Mouse (Mus musculus) liver, embryonic 11.5 days (tissue): Measurements from ENCODE around the gene Sipa1l3. TPM values are rescaled to one million over a fixed set of nuclear protein-coding genes. Genes with fewer than 3 reads are reported as not detected.

Experiments
- ATAC-seq: fragments of 200-750 bp; cut with Nextera tagmentation; replicated peaks from 2 replicates; pipeline ENCODE4 v1.8.0; 2017; ENCODE audit warnings: moderate number of reproducible peaks, mild to moderate bottlenecking, moderate TSS enrichment, moderate library complexity; ENCODE audit not compliant: low FRiP score
- DNase-seq: peaks from one replicate; pipeline ENCODE4 v3.0.0-alpha.2; 2017; ENCODE audit warnings: low spot score
- H3K27ac ChIP-seq: fragments of 300-500 bp; sonication (generic); 2 replicates; pipeline ENCODE4 v1.5.1; 2014; ENCODE audit warnings: mild to moderate bottlenecking, low read depth, low read length, control low read depth
- H3K27me3 ChIP-seq: fragments of 300-500 bp; sonication (generic); replicated peaks from 2 replicates; pipeline ENCODE4 v1.6.1; 2014; ENCODE audit warnings: low read length, mixed read lengths; ENCODE audit not compliant: control insufficient read depth, insufficient read depth
- H3K36me3 ChIP-seq: fragments of 300-500 bp; sonication (generic); 2 replicates; pipeline ENCODE4 v1.6.1; 2014; ENCODE audit warnings: mild to moderate bottlenecking, low read length, moderate library complexity, mixed read lengths; ENCODE audit not compliant: control insufficient read depth, insufficient read depth
- H3K4me1 ChIP-seq: fragments of 300-500 bp; sonication (generic); replicated peaks from 2 replicates; pipeline ENCODE4 v1.6.1; 2014; ENCODE audit warnings: low read length, mixed read lengths; ENCODE audit not compliant: control insufficient read depth, insufficient read depth
- H3K4me2 ChIP-seq: fragments of 300-500 bp; sonication (generic); 2 replicates; pipeline ENCODE4 v1.6.1; 2014; ENCODE audit warnings: mild to moderate bottlenecking, control low read depth, moderate library complexity
- H3K4me3 ChIP-seq: fragments of 300-500 bp; sonication (generic); 2 replicates; pipeline ENCODE4 v1.5.1; 2014; ENCODE audit warnings: low read depth, low read length, control low read depth
- H3K9ac ChIP-seq: fragments of 300-500 bp; sonication (generic); 2 replicates; pipeline ENCODE4 v1.6.1; 2014; ENCODE audit warnings: low read depth, low read length, control low read depth
- H3K9me3 ChIP-seq: fragments of 300-500 bp; sonication (generic); 2 replicates; pipeline ENCODE4 v1.6.1; 2016; ENCODE audit warnings: low read length, inconsistent platforms, mixed read lengths; ENCODE audit not compliant: control insufficient read depth
- WGBS: fragments of 180-500 bp; shearing (Covaris S2); extraction: QIAGEN DNeasy Blood & Tissue Kit; methylation state at CpG from one replicate; pipeline ENCODE4 v1.1.7; 2014; 5-methylcytosine and 5-hydroxymethylcytosine counted together
- polyA plus RNA-seq: library from polyadenylated mRNA; unstranded; fragments of >200 nt; fragmentation: Nextera tagmentation; extraction: Ambion mirVana; gene quantifications from 2 replicates; pipeline ENCODE4 v1.2.1, GENCODE M21; 2014

The Sipa1l3 gene
- polyA plus RNA-seq, 1 experiment from 2014 or later = 10.1 TPM

DNA sequence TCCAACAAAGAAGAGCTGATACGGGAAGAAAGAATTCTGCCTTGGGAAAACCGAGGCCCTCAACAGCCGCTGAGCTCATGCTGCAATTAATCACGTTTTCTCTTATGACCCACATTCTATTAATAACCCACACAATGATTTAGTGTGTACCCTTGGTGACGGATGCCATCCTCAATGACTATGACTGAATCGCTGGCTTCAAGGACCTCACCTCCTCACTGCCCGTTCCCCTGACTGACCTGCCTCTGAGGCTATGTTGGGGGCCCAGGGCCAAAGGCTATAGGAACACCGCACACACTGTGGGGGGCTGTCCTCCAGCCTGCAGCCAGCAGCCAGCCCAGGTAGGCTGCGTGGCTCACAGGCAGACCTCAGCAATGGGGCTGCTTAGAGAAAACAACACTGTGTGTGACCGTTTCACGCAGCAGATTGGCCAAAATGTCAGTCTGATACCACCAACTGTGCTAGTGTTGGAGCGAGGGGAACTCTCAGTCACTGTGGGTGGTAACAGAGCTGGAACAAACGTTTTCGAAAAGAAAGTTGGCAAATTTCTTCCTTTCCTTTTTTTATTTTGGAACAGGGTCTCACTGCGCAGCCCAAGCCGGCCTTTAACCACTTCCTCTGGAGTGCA lies 79.7 kb downstream of the Sipa1l3 start:
- Histone ChIP-seq H3K9me3 (no peaks in the 10 kb centered on the region), H3K9ac (no peak overlapping the region), H3K27ac (no peak overlapping the region), H3K4me2 (no peak overlapping the region), H3K4me1 (no peaks in the 10 kb centered on the region; the same call in 1 of the 2 replicates), H3K4me3 (no peak overlapping the region), H3K36me3 (no peaks in the 10 kb centered on the region), H3K27me3 (no peaks in the 10 kb centered on the region)
- no peak for ATAC-seq
- no peak for DNase-seq
- 79% methylated on average over 16 of the region's 16 CpGs for WGBS

DNA sequence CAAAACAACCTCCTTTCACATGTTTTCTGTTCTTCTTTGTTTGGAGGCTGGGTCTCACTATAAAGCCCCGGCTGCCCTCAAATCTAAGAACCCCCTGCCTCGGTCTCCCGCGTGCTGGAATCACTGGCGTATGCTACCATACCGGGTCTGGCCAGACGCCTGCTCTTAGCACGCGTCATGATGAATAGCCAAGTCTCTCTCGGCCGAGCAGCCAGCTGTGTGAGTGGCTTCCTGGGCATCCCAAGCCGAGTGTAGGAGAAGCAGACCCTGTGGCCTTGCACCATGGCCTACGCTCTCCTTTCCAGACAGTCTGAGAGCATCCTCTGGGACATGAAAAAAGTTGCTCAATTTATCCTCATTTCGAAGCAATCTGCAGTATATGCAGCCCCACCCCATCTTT lies 80.2 kb downstream of the Sipa1l3 start:
- Histone ChIP-seq H3K27ac (no peak overlapping the region), H3K9me3 (no peaks in the 10 kb centered on the region), H3K4me3 (no peak overlapping the region), H3K36me3 (no peaks in the 10 kb centered on the region), H3K27me3 (no peaks in the 10 kb centered on the region), H3K4me1 (no peaks in the 10 kb centered on the region; the same call in 1 of the 2 replicates), H3K4me2 (no peak overlapping the region), H3K9ac (no peak overlapping the region)
- WGBS = 92% methylated on average over 14 of the region's 14 CpGs
- no peak for ATAC-seq
- no peak for DNase-seq

DNA sequence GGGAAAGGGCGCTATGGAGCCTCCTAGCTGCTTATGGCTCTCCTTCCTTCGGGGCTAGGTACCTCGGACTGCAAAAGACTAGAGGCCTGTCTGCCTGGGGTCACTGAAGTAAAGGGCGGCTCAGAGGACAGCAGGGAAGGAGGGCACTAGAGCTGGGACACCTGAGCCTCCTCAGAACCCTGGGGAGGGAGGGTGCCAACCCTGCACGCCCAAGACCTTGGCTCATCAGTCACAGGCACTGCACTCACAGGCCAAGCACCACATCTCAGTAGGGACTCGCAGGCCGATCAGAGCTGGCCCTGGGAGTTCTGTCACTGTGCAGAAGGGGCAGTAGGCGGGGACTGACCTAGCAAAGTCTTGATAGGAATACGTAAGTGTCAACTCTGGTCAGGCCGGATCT lies 81.4 kb downstream of the Sipa1l3 start:
- H3K9me3 ChIP-seq = no peaks in the 10 kb centered on the region
- H3K9ac ChIP-seq = no peak overlapping the region
- WGBS = 77% methylated on average over 10 of the region's 10 CpGs
- H3K4me2 ChIP-seq = no peak overlapping the region
- no peak for DNase-seq
- no peaks in the 10 kb centered on the region for H3K36me3 ChIP-seq
- no peak overlapping the region for H3K4me3 ChIP-seq
- no peak overlapping the region for H3K27ac ChIP-seq
- H3K27me3 ChIP-seq = no peaks in the 10 kb centered on the region
- ATAC-seq = no peak
- peaks cover 5% of the 10 kb centered on the region; the same call in 1 of the 2 replicates for H3K4me1 ChIP-seq

DNA sequence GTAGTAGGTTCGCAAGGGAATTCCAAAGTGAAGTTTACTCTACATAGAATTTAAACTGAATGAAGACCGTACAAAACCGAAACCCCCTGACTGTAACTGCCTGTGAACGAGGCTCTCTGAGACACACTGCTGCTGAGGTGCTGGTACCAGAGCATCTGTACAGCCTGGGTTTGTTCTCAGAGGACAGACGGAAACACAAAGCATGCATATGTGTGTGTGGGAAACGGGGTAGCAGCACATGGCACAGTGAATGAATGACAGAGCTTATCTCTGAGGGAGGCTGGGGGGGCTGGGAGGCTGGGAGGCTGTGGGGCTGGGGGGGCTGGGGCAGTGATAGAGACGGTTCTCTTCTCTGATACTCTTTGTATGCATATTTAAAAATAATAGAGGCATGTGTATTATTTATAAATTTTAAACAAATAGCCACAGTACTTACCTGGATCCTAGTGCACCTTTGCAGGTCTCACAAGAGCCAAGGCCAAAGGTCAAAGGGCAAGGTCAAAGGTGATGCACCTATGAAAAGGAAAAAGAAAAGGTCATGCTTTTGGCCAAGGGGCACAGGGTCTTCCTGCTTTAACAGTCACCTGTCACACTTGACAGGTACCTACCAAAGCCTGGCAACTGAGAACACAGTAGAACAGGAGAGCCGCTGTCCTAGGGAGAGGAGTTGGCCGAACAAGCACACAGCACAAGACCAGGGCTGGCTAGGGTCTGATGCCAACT lies 84.0 kb downstream of the Sipa1l3 start:
- Histone ChIP-seq H3K27me3 (no peaks in the 10 kb centered on the region), H3K36me3 (no peaks in the 10 kb centered on the region), H3K4me2 (no peak overlapping the region), H3K4me1 (peaks cover 26% of the 10 kb centered on the region), H3K4me3 (no peak overlapping the region), H3K9me3 (no peaks in the 10 kb centered on the region), H3K27ac (no peak overlapping the region), H3K9ac (no peak overlapping the region)
- DNase-seq = no peak
- WGBS = 75% methylated on average over 9 of the region's 9 CpGs
- no peak for ATAC-seq

- WGBS = 80% methylated on average over 10 of the region's 10 CpGs
- no peak overlapping the region for H3K9ac ChIP-seq
- H3K9me3 ChIP-seq = no peaks in the 10 kb centered on the region
- no peak overlapping the region for H3K27ac ChIP-seq
- no peak for ATAC-seq
- no peak overlapping the region for H3K4me2 ChIP-seq
- H3K36me3 ChIP-seq = no peaks in the 10 kb centered on the region
- peaks cover 30% of the 10 kb centered on the region for H3K4me1 ChIP-seq
- H3K4me3 ChIP-seq = no peak overlapping the region
- no peaks in the 10 kb centered on the region for H3K27me3 ChIP-seq
- no peak for DNase-seq
Observed at GRCm38 (mm10) chr7:29433725-29434124, 84.7 kb downstream of the Sipa1l3 start.

GRCm38 (mm10) chr7:29432947-29433553 lies 85.4 kb downstream of the Sipa1l3 start:
- no peak overlapping the region for H3K4me3 ChIP-seq

GRCm38 (mm10) chr7:29432180-29432946 lies 86.1 kb downstream of the Sipa1l3 start:
- no peaks in the 10 kb centered on the region for H3K27me3 ChIP-seq
- WGBS = 58% methylated on average over 15 of the region's 15 CpGs
- no peaks in the 10 kb centered on the region for H3K36me3 ChIP-seq
- no peaks in the 10 kb centered on the region for H3K9me3 ChIP-seq
- H3K9ac ChIP-seq = no peak overlapping the region
- H3K4me1 ChIP-seq = peaks cover 32% of the 10 kb centered on the region
- ATAC-seq (no peak), DNase-seq (no peak)
- no peak overlapping the region for H3K4me3 ChIP-seq
- H3K27ac ChIP-seq = no peak overlapping the region
- no peak overlapping the region for H3K4me2 ChIP-seq

More at GRCm38 (mm10) chr7:29432947-29433553, 85.4 kb downstream of the Sipa1l3 start:
- Histone ChIP-seq H3K27ac (no peak overlapping the region), H3K9me3 (no peaks in the 10 kb centered on the region), H3K36me3 (no peaks in the 10 kb centered on the region), H3K4me2 (no peak overlapping the region), H3K27me3 (no peaks in the 10 kb centered on the region), H3K9ac (no peak overlapping the region), H3K4me1 (peaks cover 32% of the 10 kb centered on the region)
- no peak for ATAC-seq
- DNase-seq = no peak
- WGBS = 79% methylated on average over 11 of the region's 11 CpGs

GRCm38 (mm10) chr7:29430739-29431211 lies 87.7 kb downstream of the Sipa1l3 start:
- no peak for DNase-seq
- WGBS = 20% methylated on average over 6 of the region's 6 CpGs

More at GRCm38 (mm10) chr7:29430739-29431211, 87.7 kb downstream of the Sipa1l3 start:
- Histone ChIP-seq H3K27me3 (no peaks in the 10 kb centered on the region), H3K4me2 (no peak overlapping the region), H3K36me3 (no peaks in the 10 kb centered on the region), H3K27ac (no peak overlapping the region), H3K9ac (no peak overlapping the region), H3K4me3 (no peak overlapping the region), H3K9me3 (no peaks in the 10 kb centered on the region), H3K4me1 (peaks cover 32% of the 10 kb centered on the region)
- no peak for ATAC-seq
